Mouse (Mus musculus) embryonic facial prominence, embryonic 10.5 days (tissue): Measurements from ENCODE around the gene Cacna1d. TPM values are rescaled to one million over a fixed set of nuclear protein-coding genes. Genes with fewer than 3 reads are reported as not detected.
A peak's percentile ranks its signal among the peaks of the same experiment; 100 is the strongest.

ENCODE experiments used
- DNase-seq: peaks from one replicate; pipeline ENCODE4 v3.0.0-alpha.2; 2017; ENCODE audit warnings: low spot score
- H3K27ac ChIP-seq: fragments of 300-500 bp; sonication (generic); replicated peaks from 2 replicates; pipeline ENCODE4 v1.5.1; 2016; ENCODE audit warnings: mild to moderate bottlenecking
- H3K27me3 ChIP-seq: fragments of 300-500 bp; sonication (generic); replicated peaks from 2 replicates; pipeline ENCODE4 v1.6.1; 2016; ENCODE audit warnings: low read depth, mild to moderate bottlenecking; ENCODE audit not compliant: poor library complexity, severe bottlenecking
- H3K36me3 ChIP-seq: fragments of 300-500 bp; sonication (generic); replicated peaks from 2 replicates; pipeline ENCODE4 v1.6.1; 2016; ENCODE audit warnings: mild to moderate bottlenecking, moderate library complexity
- H3K4me1 ChIP-seq: fragments of 300-500 bp; sonication (generic); 2 replicates; pipeline ENCODE4 v1.6.1; 2016
- H3K4me3 ChIP-seq: fragments of 300-500 bp; sonication (generic); 2 replicates; pipeline ENCODE4 v1.5.1; 2016; ENCODE audit warnings: mild to moderate bottlenecking, moderate library complexity
- H3K9me3 ChIP-seq: fragments of 300-500 bp; sonication (generic); 2 replicates; pipeline ENCODE4 v1.6.1; 2016; ENCODE audit warnings: mild to moderate bottlenecking
- WGBS: fragments of 180-500 bp; shearing (Covaris S2); methylation state at CpG from one replicate; pipeline ENCODE4 v1.1.7; 2016; 5-methylcytosine and 5-hydroxymethylcytosine counted together
- polyA plus RNA-seq: library from polyadenylated mRNA; unstranded; fragments of >200 nt; fragmentation: Nextera tagmentation; extraction: Ambion mirVana; gene quantifications from 2 replicates; pipeline ENCODE4 v1.2.1, GENCODE M21; 2016

Gene Cacna1d
- polyA plus RNA-seq, 1 experiment from 2014 or later = 2.1 TPM

DNA sequence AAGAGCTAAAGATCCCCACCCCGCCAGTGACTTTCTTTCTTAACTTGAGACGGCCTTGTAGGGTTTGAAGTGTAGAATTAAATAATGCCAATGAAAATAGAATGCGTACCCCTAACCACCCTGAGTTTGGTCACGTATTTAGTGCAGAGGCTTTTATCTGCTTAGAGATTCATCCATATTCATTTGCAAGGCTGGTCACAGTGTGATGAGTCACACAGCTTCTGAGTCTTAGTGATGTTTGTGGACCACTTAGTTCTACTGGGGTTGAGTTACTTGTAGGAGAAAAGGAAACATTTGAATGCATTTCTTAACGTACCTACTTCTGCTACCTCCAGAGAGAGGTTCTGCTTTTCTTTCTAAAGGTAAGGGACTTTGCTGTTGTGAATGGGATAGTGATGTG is 13.7 kb upstream of the Cacna1d start:
- Histone ChIP-seq H3K4me1 (no peaks in the 10 kb centered on the region), H3K36me3 (peaks cover 98% of the 10 kb centered on the region), H3K27me3 (no peaks in the 10 kb centered on the region), H3K4me3 (no peak overlapping the region), H3K27ac (no peak overlapping the region), H3K9me3 (no peaks in the 10 kb centered on the region)
- no peak for DNase-seq
- 94% methylated on average over 5 of the region's 5 CpGs for WGBS

DNA sequence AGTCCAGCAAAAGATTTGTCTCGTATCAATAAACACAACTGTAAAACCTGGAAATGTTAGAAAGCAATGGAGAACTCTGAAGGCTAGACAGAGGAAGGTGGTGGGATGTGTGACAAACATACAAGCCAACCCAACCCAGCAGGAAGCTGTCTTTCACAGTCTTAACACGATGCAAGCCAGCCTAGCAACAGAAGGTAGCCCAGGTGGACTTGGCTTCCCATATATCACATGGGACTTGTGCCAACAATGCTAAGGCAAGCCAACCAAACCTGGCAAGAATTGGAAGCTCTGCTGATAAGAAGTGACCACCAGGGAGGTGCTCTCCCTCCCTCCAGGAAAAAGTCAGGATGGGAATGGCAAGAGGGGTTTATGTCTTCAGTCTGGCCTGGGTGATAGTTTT is 6.9 kb upstream of the Cacna1d start:
- 95% methylated on average over 2 of the region's 2 CpGs for WGBS
- Histone ChIP-seq H3K27ac (no peak overlapping the region), H3K27me3 (no peaks in the 10 kb centered on the region), H3K36me3 (peaks cover 98% of the 10 kb centered on the region), H3K9me3 (no peaks in the 10 kb centered on the region), H3K4me3 (no peak overlapping the region), H3K4me1 (no peaks in the 10 kb centered on the region)
- no peak for DNase-seq

DNA sequence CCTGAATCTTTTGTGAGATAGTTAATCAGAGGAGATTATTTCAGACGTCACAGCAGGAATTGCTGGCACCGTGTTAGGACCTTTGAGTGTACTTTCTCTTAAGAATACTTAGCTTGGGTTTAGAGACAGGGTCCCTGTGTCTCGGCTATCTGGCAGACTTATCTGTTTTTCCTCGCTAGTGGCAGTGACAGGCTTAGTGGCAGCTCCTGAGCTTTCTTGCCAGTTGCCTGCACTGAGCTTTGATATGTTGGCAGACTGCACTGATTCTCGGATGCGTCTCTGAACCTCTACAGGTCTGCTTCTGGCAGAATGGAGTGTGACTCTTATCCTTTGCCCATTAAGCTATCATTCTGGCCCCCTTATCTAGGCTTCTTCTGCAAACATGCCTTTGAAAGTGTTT is 3.7 kb upstream of the Cacna1d start:
- no peaks in the 10 kb centered on the region for H3K9me3 ChIP-seq

DNA sequence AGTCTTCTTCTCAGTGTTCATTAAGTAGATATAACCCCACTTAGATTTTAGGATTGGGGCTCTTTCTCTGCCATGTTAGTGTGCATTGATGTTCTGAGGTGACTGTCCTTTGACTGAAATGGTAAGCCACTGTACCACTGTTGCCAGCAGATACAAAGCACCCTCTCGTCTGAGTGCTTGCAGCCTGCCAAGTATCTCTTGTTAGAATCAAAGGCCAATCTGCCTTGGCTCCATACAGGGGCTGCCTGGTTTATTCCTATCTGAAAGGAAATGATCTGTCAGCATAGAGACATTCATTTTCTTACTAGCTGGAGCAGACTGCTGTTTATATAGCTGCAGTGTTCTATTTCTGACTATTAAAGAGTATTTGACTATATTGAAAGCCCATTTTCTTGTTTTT is 2.0 kb upstream of the Cacna1d start:
- Histone ChIP-seq H3K9me3 (no peaks in the 10 kb centered on the region), H3K36me3 (peaks cover 97% of the 10 kb centered on the region), H3K27ac (no peak overlapping the region), H3K4me1 (no peaks in the 10 kb centered on the region), H3K27me3 (no peaks in the 10 kb centered on the region), H3K4me3 (no peak overlapping the region)
- no peak for DNase-seq
- 93% methylated on average over 1 of the region's 1 CpGs for WGBS

More for the DNA sequence above, 3.7 kb upstream of the Cacna1d start:
- Histone ChIP-seq H3K36me3 (peaks cover 100% of the 10 kb centered on the region), H3K27me3 (no peaks in the 10 kb centered on the region), H3K4me1 (no peaks in the 10 kb centered on the region), H3K4me3 (no peak overlapping the region), H3K27ac (no peak overlapping the region)
- WGBS = 81% methylated on average over 6 of the region's 6 CpGs
- DNase-seq = no peak

DNA sequence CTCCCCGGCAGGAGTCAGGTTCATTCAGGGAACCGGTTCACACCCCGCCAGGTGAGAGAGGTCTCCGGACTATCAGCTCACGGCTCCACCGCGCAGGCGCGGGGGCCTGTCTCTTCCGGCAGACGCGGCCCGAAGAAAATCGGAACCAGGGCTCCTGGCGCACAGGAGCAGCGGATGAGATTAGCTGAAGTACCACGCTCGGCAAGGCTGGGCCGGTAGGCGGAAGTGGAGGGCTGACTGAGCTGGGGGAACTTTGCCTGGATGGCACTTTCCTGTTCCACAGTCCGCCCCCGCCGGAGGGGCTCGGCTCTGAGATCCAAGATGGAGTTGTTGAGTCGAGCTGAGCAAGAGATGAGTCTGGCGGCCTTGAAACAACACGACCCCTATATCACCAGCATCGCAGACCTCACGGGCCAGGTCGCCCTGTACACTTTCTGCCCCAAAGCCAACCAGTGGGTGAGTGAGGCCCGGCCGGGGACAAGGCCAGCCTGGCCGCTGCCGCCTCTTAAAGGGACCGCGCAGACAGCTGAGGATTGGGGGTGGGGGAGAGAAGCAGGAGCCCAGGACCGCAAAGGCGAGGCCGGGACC is 11.8 kb downstream of the Cacna1d start, which contains the start of gene Dcp1a:
Dcp1a (plus strand) TSS at position 175 of the 588 bp plus-strand sequence.
- under 1% methylated on average over 39 of the region's 39 CpGs for WGBS
- Histone ChIP-seq H3K36me3 (peaks cover 30% of the 10 kb centered on the region), H3K4me3 (peak within 1 kb of the TSS; percentile 90), H3K27ac (peak within 1 kb of the TSS; percentile 95), H3K4me1 (peaks cover 12% of the 10 kb centered on the region), H3K9me3 (no peaks in the 10 kb centered on the region), H3K27me3 (no peaks in the 10 kb centered on the region)
- peak; percentile 97 for DNase-seq

DNA sequence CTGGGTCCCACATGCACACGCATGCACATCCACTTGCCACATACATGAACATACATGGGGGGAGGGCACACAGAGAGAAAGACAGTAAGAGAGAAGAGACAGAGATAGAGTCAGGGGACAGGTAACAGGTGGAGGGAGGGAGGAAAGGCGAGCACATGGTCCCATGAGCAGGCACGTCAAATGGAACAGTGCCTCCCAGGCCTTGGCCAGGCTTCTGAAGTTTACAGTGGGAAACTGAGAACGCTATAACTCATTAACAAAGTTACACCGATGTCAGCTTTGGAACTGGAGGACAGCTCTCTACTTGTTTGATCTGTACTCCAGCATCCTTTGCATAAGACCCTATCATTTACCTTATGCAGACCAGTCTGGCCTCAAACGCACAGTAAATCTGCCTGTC is 16.8 kb downstream of the Cacna1d start:
- H3K27me3 ChIP-seq = no peaks in the 10 kb centered on the region
- no peaks in the 10 kb centered on the region for H3K9me3 ChIP-seq
- DNase-seq = no peak
- no peak overlapping the region for H3K27ac ChIP-seq
- H3K4me3 ChIP-seq = no peak overlapping the region
- H3K36me3 ChIP-seq = no peaks in the 10 kb centered on the region
- WGBS = 88% methylated on average over 6 of the region's 6 CpGs
- H3K4me1 ChIP-seq = peaks cover 4% of the 10 kb centered on the region; the same call in 1 of the 2 replicates

DNA sequence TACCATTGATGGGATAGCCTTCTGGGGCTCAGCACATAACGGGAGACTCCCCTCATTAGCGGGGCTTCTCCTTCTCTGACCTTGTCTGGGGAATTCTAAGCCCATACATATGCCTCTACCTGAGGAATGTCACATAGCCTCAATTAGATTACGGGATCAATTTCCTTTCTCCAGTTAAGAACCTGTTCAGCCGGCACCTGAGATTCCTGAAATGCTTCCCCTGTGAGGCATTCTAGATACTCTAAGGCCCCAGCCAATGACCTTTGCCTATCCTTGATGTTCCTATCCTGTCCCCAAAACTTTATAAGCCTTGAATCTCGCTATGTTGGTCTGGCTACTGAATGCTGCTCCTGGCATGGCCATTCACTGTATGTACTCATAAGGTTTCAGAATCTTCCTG is 17.6 kb downstream of the Cacna1d start:
- Histone ChIP-seq H3K9me3 (no peaks in the 10 kb centered on the region), H3K4me1 (peaks cover 6% of the 10 kb centered on the region; the same call in 1 of the 2 replicates), H3K36me3 (no peaks in the 10 kb centered on the region), H3K27ac (no peak overlapping the region), H3K4me3 (no peak overlapping the region), H3K27me3 (no peaks in the 10 kb centered on the region)
- peak; percentile 21 for DNase-seq
- 64% methylated on average over 5 of the region's 5 CpGs for WGBS

DNA sequence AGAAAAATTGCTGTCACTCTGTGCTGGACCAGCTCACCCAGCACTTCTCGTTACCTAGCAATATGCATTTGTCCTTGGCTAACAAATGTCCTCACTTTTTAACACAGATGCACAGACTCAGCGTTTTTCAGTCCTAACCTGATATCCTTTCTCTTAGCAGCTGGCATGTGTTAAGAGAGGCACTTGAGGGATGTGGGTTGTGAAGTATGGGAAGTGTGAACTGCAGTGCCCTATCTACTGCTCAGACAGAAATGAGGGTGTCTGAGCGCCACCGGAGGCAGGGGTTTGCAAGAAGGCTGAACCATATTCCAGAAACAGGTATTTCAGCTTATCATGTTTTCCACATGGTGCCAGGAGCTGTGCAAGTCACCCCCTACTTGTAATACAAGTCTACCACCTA is 27.9 kb downstream of the Cacna1d start:
- H3K4me3 ChIP-seq = no peak overlapping the region
- H3K27ac ChIP-seq = no peak overlapping the region
- H3K27me3 ChIP-seq = peaks cover 19% of the 10 kb centered on the region
- H3K9me3 ChIP-seq = no peaks in the 10 kb centered on the region
- no peaks in the 10 kb centered on the region for H3K36me3 ChIP-seq
- WGBS = 85% methylated on average over 4 of the region's 4 CpGs
- H3K4me1 ChIP-seq = peaks cover 4% of the 10 kb centered on the region; the same call in 1 of the 2 replicates
- DNase-seq = no peak

DNA sequence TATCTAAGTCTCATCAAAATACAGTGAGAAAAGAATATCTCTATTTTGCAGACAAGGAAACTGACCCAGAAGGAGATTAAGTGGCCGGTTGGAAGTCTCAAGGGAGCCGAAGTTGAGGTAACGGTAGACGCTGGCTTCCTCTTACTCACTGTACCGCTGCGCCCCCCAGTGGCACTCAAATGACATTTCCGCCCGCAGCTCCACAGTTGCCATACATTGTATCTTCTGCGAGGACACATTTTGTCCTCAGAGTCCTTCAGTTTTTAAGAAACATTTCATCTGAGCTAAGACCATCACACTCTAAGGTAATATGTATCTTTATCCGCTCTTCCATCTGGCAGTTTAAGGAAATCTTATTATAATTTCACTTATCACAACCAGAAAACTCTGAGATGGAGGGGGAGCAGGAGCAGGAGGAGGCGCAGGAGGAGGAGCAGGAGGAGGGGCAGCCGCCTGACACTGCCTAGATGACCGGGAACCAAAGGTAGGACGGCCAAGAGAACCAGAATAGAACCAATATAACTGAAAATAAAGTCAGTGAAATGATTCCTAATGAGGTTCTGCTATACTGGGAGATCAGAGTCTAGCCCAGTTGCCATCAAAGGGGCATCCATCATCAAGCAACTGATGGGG is 31.2 kb downstream of the Cacna1d start:
- WGBS = 6% methylated on average over 14 of the region's 14 CpGs
- Histone ChIP-seq H3K4me3 (no peak overlapping the region), H3K36me3 (no peaks in the 10 kb centered on the region), H3K9me3 (no peaks in the 10 kb centered on the region), H3K27ac (no peak overlapping the region), H3K27me3 (peaks cover 43% of the 10 kb centered on the region), H3K4me1 (peaks cover 23% of the 10 kb centered on the region)
- DNase-seq = peak; percentile 81

DNA sequence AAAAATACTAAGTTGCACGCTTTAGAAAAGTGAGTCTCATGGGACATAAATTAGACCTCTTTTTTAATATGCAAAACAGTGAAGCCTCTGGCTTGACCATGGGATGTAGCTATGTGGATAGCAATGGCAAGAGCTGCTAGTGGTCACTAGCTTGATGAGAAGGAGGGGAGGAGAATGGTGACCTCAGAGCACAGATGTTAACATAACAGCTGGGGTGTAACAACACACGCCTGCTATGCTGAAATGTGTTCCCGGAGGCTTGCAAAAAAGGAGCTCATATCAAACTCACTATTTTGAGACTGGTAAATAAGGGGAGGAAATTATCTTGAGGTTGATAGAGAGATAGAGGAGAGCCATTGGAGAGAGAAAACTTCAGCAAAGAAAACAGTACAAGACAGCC is 32.4 kb downstream of the Cacna1d start:
- Histone ChIP-seq H3K4me3 (no peak overlapping the region), H3K9me3 (no peaks in the 10 kb centered on the region), H3K27me3 (peaks cover 43% of the 10 kb centered on the region), H3K36me3 (no peaks in the 10 kb centered on the region), H3K27ac (no peak overlapping the region), H3K4me1 (peaks cover 23% of the 10 kb centered on the region)
- WGBS = 78% methylated on average over 3 of the region's 3 CpGs
- no peak for DNase-seq

DNA sequence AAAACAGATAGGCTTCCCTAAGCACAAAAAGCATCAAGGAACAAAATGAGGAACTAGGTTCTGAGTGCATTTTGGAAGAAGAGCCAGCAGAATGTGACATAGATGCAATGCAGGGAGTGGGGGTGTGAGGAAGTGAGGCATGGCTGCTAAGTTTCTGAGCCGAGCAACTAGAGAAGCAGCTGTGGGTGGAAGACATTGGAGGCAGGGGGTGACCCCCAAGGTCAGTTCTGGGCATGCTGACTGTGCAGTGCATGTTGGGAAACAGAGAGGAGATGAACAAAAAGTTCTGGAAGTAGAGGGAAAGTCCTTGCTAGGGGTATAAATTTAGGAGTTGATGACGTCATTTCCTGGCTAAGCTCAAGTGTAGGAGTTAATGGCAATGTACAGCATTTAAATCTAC is 33.4 kb downstream of the Cacna1d start:
- 56% methylated on average over 2 of the region's 2 CpGs for WGBS

DNA sequence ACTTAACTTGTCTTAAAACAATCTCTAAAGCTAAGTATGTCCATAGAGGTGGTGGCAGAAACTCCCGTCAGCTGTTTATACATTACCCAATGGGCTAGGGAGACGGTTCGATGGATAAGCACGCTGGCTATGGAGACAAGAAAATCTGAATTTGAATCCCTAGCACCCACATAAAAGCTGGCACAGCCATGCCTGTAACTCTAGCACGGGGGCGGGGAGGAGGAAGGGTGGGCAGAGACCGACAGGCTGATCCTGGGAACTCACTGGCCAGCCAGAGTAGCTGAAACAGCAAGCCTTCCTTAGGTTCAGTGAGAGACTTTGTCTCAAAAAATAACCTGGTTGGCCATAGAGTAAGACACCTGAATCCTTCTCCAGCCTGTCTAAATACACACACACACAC is 33.8 kb downstream of the Cacna1d start:
- Histone ChIP-seq H3K36me3 (no peaks in the 10 kb centered on the region), H3K9me3 (no peaks in the 10 kb centered on the region), H3K27me3 (peaks cover 43% of the 10 kb centered on the region), H3K4me3 (no peak overlapping the region), H3K4me1 (peaks cover 23% of the 10 kb centered on the region), H3K27ac (no peak overlapping the region)
- no peak for DNase-seq
- WGBS = 64% methylated on average over 7 of the region's 7 CpGs

More for the DNA sequence above, 33.4 kb downstream of the Cacna1d start:
- Histone ChIP-seq H3K9me3 (no peaks in the 10 kb centered on the region), H3K4me3 (no peak overlapping the region), H3K27ac (no peak overlapping the region), H3K4me1 (peaks cover 23% of the 10 kb centered on the region), H3K27me3 (peaks cover 43% of the 10 kb centered on the region), H3K36me3 (no peaks in the 10 kb centered on the region)
- no peak for DNase-seq
